18 mouse cellular contexts compared by ENCODE assay signal in genomic region chr2:144305721-144306294, GRCm38 (mm10). TPM values are rescaled to one million over a fixed set of nuclear protein-coding genes. Genes with fewer than 3 reads are reported as not detected.
A peak's percentile ranks its signal among the peaks of the same experiment; 100 is the strongest.
DNase-seq lines count a peak whose midpoint lies in the region; ATAC-seq and TF ChIP-seq lines count a peak whose summit lies in the region.
"Had no signal": no experiment of that assay in that cellular context is flagged by ENCODE, and none has a peak within 500 bp of the region (broad histone marks: within the 10 kb centered on the region; RNA-seq: fewer than 3 reads in every experiment).

No protein-coding gene starts in this region.

- intact Hi-C loops in gastrocnemius, adult 2 months (cut with DNase I), result loop anchor here (5.0 kb wide), 1 partner anchor 146 kb away; no protein-coding TSS in a partner anchor

- H3K4me3 ChIP-seq in gastrocnemius, adult 2 months, result no peak overlapping the region
- no peak overlapping the region for H3K4me3 ChIP-seq in layer of hippocampus, adult 2 months
- H3K4me3 ChIP-seq: embryonic facial prominence, embryonic 15.5 days; hindbrain, embryonic 12.5 days; limb, embryonic 15.5 days; midbrain, embryonic 12.5 days had no signal

- DNase-seq in gastrocnemius, adult 2 months, result no peak
- DNase-seq in gastrocnemius, postnatal 10 days, result no peak
- no peak for DNase-seq in layer of hippocampus, adult 2 months (ENCODE audit: low spot score in 2 of 2)
- no peak for DNase-seq in layer of hippocampus, adult 9-11 months
- peak; percentile 24 for DNase-seq in thymus, postnatal 4 days
- DNase-seq in thymus, postnatal 25 days, result no peak
- DNase-seq in yolk sac, embryonic 10.5 days (ENCODE audit: low spot score), result peak; percentile 43
- DNase-seq: B cell, adult 2 months; cerebellum, adult 9-10 months; lung, postnatal 4 days; thymus, adult 18-20 months had no signal

- ATAC-seq in megakaryocyte-erythroid progenitor cell, adult 5-6 weeks (replicated peaks; ENCODE audit: low FRiP score, low TSS enrichment, poor library complexity, severe bottlenecking), result no peak
- ATAC-seq: intestine, embryonic 16.5 days had no signal

- no peak overlapping the region for H3K27ac ChIP-seq in gastrocnemius, adult 2 months
- no peak overlapping the region for H3K27ac ChIP-seq in layer of hippocampus, adult 2 months
- H3K27ac ChIP-seq: embryonic facial prominence, embryonic 15.5 days; hindbrain, embryonic 12.5 days; limb, embryonic 15.5 days; midbrain, embryonic 12.5 days had no signal

- peak; percentile 54 for TF ChIP-seq CTCF in gastrocnemius, adult 2 months (IDR thresholded peaks at IDR 0.05)
- peak; percentile 62 for TF ChIP-seq CTCF in layer of hippocampus, adult 2 months (conservative IDR thresholded peaks at IDR 0.05)

RNA-seq across cellular contexts. Expression of gene Ovol2, which starts 26.1 kb away (rescaled TPM):
- not detected for total RNA-seq in gastrocnemius, adult 2 months (2021)
- not detected for total RNA-seq in gastrocnemius, postnatal 10 days (2021)
- total RNA-seq in layer of hippocampus, adult 2 months (2021), result 1 to 10 TPM; 1.1 TPM
- not detected in 2 replicates for total RNA-seq in megakaryocyte-erythroid progenitor cell, adult 5-6 weeks (2014; fragmentation: Nextera tagmentation)
- total RNA-seq in megakaryocyte-erythroid progenitor cell, adult 5-6 weeks (2017), result not detected in 2 replicates
- total RNA-seq: adrenal gland, adult 18-20 months had no signal

RNA-seq across cellular contexts. Expression of gene Snx5, which starts 35.1 kb away (rescaled TPM):
- total RNA-seq in gastrocnemius, adult 2 months (2021), result 10 to 100 TPM; 52.0 to 60.6 TPM
- total RNA-seq in gastrocnemius, postnatal 10 days (2021), result 10 to 100 TPM; 64.5 to 79.8 TPM
- 10 to 100 TPM; 69.4 to 77.1 TPM for total RNA-seq in layer of hippocampus, adult 2 months (2021)
- total RNA-seq in megakaryocyte-erythroid progenitor cell, adult 5-6 weeks (2014; fragmentation: Nextera tagmentation), result 326 and 333 TPM in 2 replicates
- 444 and 510 TPM in 2 replicates for total RNA-seq in megakaryocyte-erythroid progenitor cell, adult 5-6 weeks (2017)

RNA-seq across cellular contexts. Expression of gene Mgme1, which starts 35.3 kb away (rescaled TPM):
- 10 to 100 TPM; 10.2 to 11.9 TPM for total RNA-seq in gastrocnemius, adult 2 months (2021)
- 1 to 10 TPM; 5.9 to 6.3 TPM for total RNA-seq in gastrocnemius, postnatal 10 days (2021)
- total RNA-seq in layer of hippocampus, adult 2 months (2021), result 1 to 10 TPM; 4.7 to 4.8 TPM
- 9.5 and 16.1 TPM in 2 replicates for total RNA-seq in megakaryocyte-erythroid progenitor cell, adult 5-6 weeks (2014; fragmentation: Nextera tagmentation)
- total RNA-seq in megakaryocyte-erythroid progenitor cell, adult 5-6 weeks (2017), result 24.7 and 31.8 TPM in 2 replicates

Comparison
In these comparisons a context has a peak if more than half of its experiments do, and no peak if none do; other contexts are left out.
1. DNase-seq: peak in thymus, postnatal 4 days (single experiment) and yolk sac, embryonic 10.5 days (single experiment); none in gastrocnemius, adult 2 months (single experiment), gastrocnemius, postnatal 10 days (single experiment), layer of hippocampus, adult 2 months (0 of 2), layer of hippocampus, adult 9-11 months (single experiment) and thymus, postnatal 25 days (single experiment).
2. RNA of gene Snx5, which starts 35.1 kb away (total RNA-seq): 326 to 510 TPM in megakaryocyte-erythroid progenitor cell, adult 5-6 weeks; 64.5 to 79.8 TPM in gastrocnemius, postnatal 10 days, 69.4 to 77.1 TPM in layer of hippocampus, adult 2 months and 52.0 to 60.6 TPM in gastrocnemius, adult 2 months; every median in the first group is over 4 times any median in the second.